Mouse (Mus musculus) colon, adult 2 months (tissue): ENCODE measurements around the gene Sall4. TPM values are rescaled to one million over a fixed set of nuclear protein-coding genes. Genes with fewer than 3 reads are reported as not detected.

Experiments used
- polyA plus RNA-seq: library from polyadenylated mRNA; depleted of rRNA; stranded (reverse); fragments of >200 nt; gene quantifications from 2 replicates; pipeline ENCODE4 v1.2.3, GENCODE M21; 2012; rRNA removed

Sall4 gene
- 0.06 and 0.12 TPM in 2 replicates for polyA plus RNA-seq

DNA sequence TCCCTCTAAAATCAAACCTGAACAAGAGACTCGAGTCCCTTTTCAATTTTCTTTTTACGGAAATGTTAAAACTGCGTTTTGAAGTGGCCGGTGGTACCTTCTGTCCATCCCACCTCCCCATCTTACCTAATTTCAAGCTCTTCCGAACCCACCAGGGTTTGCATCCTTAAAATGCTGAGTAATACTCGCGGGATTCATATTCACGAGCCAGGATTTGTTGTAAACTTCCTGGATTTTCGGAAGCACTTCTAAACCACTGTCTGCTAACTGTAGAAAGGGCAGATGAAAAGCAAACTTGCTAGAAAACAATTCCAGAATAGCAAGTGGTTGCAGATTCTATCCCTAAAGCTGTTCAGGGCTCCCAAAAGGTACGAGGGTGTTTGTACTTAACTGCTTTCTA, at the start of gene Sall4:
Sall4 (minus strand) TSS at position 362 of the 400 bp plus-strand sequence.

DNA sequence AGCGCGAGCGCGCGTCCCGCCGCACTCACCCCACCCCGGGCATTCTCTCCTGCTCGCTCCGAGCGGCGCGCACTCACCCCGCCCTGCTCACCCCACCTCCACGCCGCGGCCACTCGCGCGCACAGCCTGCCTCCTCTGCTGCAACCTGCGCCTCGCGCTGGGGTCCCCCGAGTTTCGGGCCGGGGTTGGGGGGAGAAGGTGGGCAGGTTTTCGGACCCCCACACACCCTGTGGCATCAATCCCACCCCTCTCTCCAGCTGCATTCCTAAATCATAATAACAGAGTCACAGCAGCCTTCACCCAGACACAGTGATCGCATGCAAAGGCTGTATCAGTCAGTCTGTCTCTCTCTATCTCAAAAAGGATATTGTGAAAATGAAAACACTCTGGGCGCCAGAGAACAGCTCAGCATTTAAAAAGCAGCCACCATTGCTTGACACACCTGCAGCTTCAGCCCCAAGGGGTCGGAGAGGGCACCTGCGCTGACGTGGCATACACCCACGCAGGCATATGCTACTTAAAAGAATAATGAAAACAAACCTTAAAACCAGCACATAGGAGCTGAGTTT, 25.6 kb downstream of the Sall4 start, which contains the start of gene Atp9a:
Atp9a (minus strand) TSS at position 351 of the 569 bp plus-strand sequence.

Other genes with a start within 250 kb of the Sall4 start
- gene Nfatc2, start 166.3 kb downstream of the Sall4 start, polyA plus RNA-seq, result 4.4 and 5.4 TPM in 2 replicates
- gene Atp9a, start 25.5 kb downstream of the Sall4 start, polyA plus RNA-seq, result 231 and 245 TPM in 2 replicates
- 37.6 and 44.3 TPM in 2 replicates for gene Zfp64, start 187.6 kb upstream of the Sall4 start, polyA plus RNA-seq